Mouse (Mus musculus) bone marrow, adult 2 months (tissue): ENCODE data around the gene Bahcc1. TPM values are rescaled to one million over a fixed set of nuclear protein-coding genes. Genes with fewer than 3 reads are reported as not detected.

Experiments
- H3K27ac ChIP-seq: fragments of 200-500 bp; 2 replicates; pipeline ENCODE4 v1.5.1; 2012; ENCODE audit warnings: low read depth, mild to moderate bottlenecking, control low read depth, inconsistent platforms, low read length; ENCODE audit not compliant: control insufficient read depth, poor library complexity, insufficient read depth
- H3K4me1 ChIP-seq: fragments of 200-500 bp; 2 replicates; pipeline ENCODE4 v1.6.1; 2011; ENCODE audit warnings: low read length; ENCODE audit not compliant: control insufficient read depth, insufficient read depth
- H3K4me3 ChIP-seq: fragments of 200-500 bp; replicated peaks from 2 replicates; pipeline ENCODE3; 2011; ENCODE audit warnings: mild to moderate bottlenecking, low read depth, low read length, control low read depth; ENCODE audit not compliant: control insufficient read depth
- CTCF ChIP-seq: fragments of 200-500 bp; IDR thresholded peaks from 2 replicates; pipeline ENCODE4 v1.5.1; 2011; ENCODE audit warnings: low read length, control low read depth; ENCODE audit not compliant: control insufficient read depth, insufficient read depth
- POLR2A ChIP-seq: fragments of 200-500 bp; IDR thresholded peaks from 2 replicates; pipeline ENCODE4 v1.6.1; 2011; ENCODE audit warnings: low read depth, mild to moderate bottlenecking, control low read depth, low read length, borderline replicate concordance; ENCODE audit not compliant: control insufficient read depth
- WGBS: fragments of 180-500 bp; shearing (Covaris S2); methylation state at CpG from one replicate; pipeline ENCODE4 v1.1.7; 2018; 5-methylcytosine and 5-hydroxymethylcytosine counted together
- polyA plus RNA-seq: library from polyadenylated mRNA; stranded (reverse); fragments of >200 nt; gene quantifications from 2 replicates; pipeline ENCODE4 v1.2.4, GENCODE M21; 2011; ENCODE audit warnings: low replicate concordance; ENCODE audit not compliant: missing spikeins, insufficient read depth, insufficient read length

The Bahcc1 gene
- polyA plus RNA-seq, 1 experiment = 5.8 TPM

- WGBS = 83% methylated on average over 6 of the region's 6 CpGs
- Histone ChIP-seq H3K4me1 (peaks cover 7% of the 10 kb centered on the region), H3K4me3 (no peak overlapping the region), H3K27ac (no peak overlapping the region)
- TF ChIP-seq POLR2A (no peak), CTCF (no peak)
These were observed 31.3 kb downstream of the Bahcc1 start for GRCm38 (mm10) chr11:120264008-120264407.

GRCm38 (mm10) chr11:120265458-120265857 is 32.7 kb downstream of the Bahcc1 start:
- 75% methylated on average over 5 of the region's 5 CpGs for WGBS
- Histone ChIP-seq H3K4me1 (peaks cover 8% of the 10 kb centered on the region), H3K4me3 (no peak overlapping the region), H3K27ac (no peak overlapping the region)
- TF ChIP-seq CTCF (no peak), POLR2A (no peak)

GRCm38 (mm10) chr11:120266259-120266758 is 33.6 kb downstream of the Bahcc1 start:
- TF ChIP-seq POLR2A (no peak), CTCF (no peak)
- 85% methylated on average over 14 of the region's 14 CpGs for WGBS

GRCm38 (mm10) chr11:120267274-120267673 is 34.5 kb downstream of the Bahcc1 start:
- Histone ChIP-seq H3K4me1 (peaks cover 4% of the 10 kb centered on the region), H3K27ac (no peak overlapping the region), H3K4me3 (no peak overlapping the region)
- whole genome bisulfite sequencing = 85% methylated on average over 2 of the region's 2 CpGs
- TF ChIP-seq CTCF (no peak), POLR2A (no peak)

More at GRCm38 (mm10) chr11:120266259-120266758, 33.6 kb downstream of the Bahcc1 start:
- Histone ChIP-seq H3K27ac (no peak overlapping the region), H3K4me3 (no peak overlapping the region), H3K4me1 (peaks cover 5% of the 10 kb centered on the region)

GRCm38 (mm10) chr11:120267676-120268075 is 34.9 kb downstream of the Bahcc1 start:
- no peak overlapping the region for H3K27ac ChIP-seq
- peaks cover 4% of the 10 kb centered on the region for H3K4me1 ChIP-seq
- WGBS = 52% methylated on average over 3 of the region's 3 CpGs
- TF ChIP-seq CTCF = no peak
- TF ChIP-seq POLR2A = no peak
- H3K4me3 ChIP-seq = no peak overlapping the region

GRCm38 (mm10) chr11:120268195-120268967 is 35.6 kb downstream of the Bahcc1 start:
- no peak overlapping the region for H3K4me3 ChIP-seq
- WGBS = 70% methylated on average over 10 of the region's 10 CpGs
- TF ChIP-seq CTCF = no peak
- TF ChIP-seq POLR2A = no peak
- H3K4me1 ChIP-seq = peaks cover 4% of the 10 kb centered on the region
- H3K27ac ChIP-seq = peak overlapping the region; percentile 10; the same call in 1 of the 2 replicates

GRCm38 (mm10) chr11:120269007-120269406 is 36.3 kb downstream of the Bahcc1 start:
- TF ChIP-seq POLR2A = no peak
- no peak for TF ChIP-seq CTCF
- WGBS = 74% methylated on average over 3 of the region's 3 CpGs
- no peak overlapping the region; the same call in 1 of the 2 replicates for H3K27ac ChIP-seq
- no peak overlapping the region for H3K4me3 ChIP-seq
- peaks cover 4% of the 10 kb centered on the region for H3K4me1 ChIP-seq

- TF ChIP-seq POLR2A (no peak), CTCF (no peak)
- H3K4me3 ChIP-seq = no peak overlapping the region
- H3K4me1 ChIP-seq = peaks cover 4% of the 10 kb centered on the region
- H3K27ac ChIP-seq = no peak overlapping the region; the same call in 1 of the 2 replicates
- WGBS = 70% methylated on average over 8 of the region's 8 CpGs
These were observed 36.9 kb downstream of the Bahcc1 start for GRCm38 (mm10) chr11:120269498-120270104.
